Mouse (Mus musculus) G1E (cell line): Measurements from ENCODE around the gene Madd.

Experiments
- CTCF ChIP-seq: IDR thresholded peaks from 2 replicates; pipeline ENCODE4 v1.5.1; 2012; ENCODE audit warnings: low read depth, low read length, inconsistent platforms, mixed read lengths
- GATA1 ChIP-seq: IDR thresholded peaks from 2 replicates; pipeline ENCODE4 v1.6.1; 2012; ENCODE audit warnings: borderline replicate concordance, low read length, inconsistent platforms, mixed read lengths
- GATA2 ChIP-seq: IDR thresholded peaks from 2 replicates; pipeline ENCODE4 v1.6.1; 2012; ENCODE audit warnings: low read depth, low read length, inconsistent platforms, borderline replicate concordance
- POLR2AphosphoS5 ChIP-seq: IDR thresholded peaks from 2 replicates; pipeline ENCODE4 v1.6.1; 2012; ENCODE audit warnings: low read depth, low read length, inconsistent platforms; ENCODE audit not compliant: insufficient replicate concordance
- TAL1 ChIP-seq: conservative IDR thresholded peaks from 2 replicates; pipeline ENCODE4 v1.6.1; 2012; ENCODE audit warnings: low read depth, low read length, inconsistent platforms, mixed read lengths

- TF ChIP-seq CTCF (no peak), GATA1 (no peak), GATA2 (no peak), POLR2AphosphoS5 (no peak), TAL1 (no peak)
These were observed 71.1 kb downstream of the Madd start for GRCm38 (mm10) chr2:91112491-91112890.
